Mouse (Mus musculus): ENCODE measurements around the gene Arl8a. TPM values are rescaled to one million over a fixed set of nuclear protein-coding genes. Genes with fewer than 3 reads are reported as not detected.
A peak's percentile ranks its signal among the peaks of the same experiment; 100 is the strongest.
"Not testable (repeated sequence)": the region's sequence is repeated elsewhere in the genome, so short reads cannot be mapped to it uniquely, and the experiment has no call there.

Gene Arl8a
- total RNA-seq, 1 experiment from 2014 or later, result 59.0 TPM

DNA sequence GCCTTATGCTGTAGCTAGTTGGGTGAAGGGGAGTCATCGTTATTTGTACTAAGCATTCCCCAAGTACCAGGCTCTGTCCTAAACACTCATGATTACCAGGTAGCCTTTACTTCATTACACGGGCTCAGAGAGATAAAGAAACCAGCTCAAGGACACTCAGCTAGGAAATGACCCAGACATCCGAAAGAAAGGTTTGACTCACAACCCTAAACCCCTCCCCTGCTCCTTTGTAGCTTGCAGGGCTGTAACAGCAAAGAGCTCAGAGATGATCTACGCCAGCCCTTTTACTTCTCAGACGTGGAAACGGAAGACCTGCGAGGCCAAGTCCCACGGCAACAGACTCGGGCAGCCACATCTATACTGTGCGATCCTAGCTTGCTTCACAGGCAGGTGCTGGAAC, 23.7 kb downstream of the Arl8a start:
- DNase-seq, result no peak

DNA sequence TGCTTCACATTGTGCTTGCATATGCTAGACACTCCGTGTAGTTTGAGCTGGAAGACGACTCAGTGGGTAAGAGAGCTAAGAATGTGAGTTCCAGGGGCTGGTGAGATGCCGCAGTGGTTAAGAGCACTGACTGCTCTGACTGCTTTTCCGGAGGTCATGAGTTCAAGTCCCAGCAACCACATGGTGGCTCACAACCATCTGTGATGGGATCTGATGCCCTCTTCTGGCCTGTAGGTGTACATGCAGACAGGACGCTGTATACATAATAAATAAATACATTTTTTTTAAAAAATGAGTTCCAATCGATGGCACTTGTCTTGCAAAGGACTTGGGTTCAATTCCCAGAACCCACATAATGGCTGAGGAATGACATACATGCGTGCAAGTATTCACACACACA, 24.6 kb downstream of the Arl8a start:
- no peak for DNase-seq

DNA sequence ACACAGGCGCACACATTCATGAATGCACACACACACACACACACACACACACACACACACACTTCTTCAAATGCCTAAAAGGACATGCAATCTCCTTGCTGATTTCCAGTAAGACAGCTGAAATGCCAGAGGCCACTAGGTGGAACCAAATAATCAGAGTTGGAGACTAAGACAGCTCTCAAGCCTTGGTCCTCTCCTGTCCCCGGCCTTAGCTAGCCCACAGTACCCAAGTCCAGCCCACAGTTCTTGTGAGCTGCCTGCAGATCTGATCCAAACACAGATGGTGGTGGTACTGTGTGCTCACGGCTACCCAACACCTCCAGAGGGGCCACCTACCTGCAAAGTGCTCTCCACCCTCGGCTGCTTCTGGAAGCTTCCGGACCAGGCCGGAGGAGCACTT, 25.4 kb downstream of the Arl8a start:
- peak; percentile 45 for DNase-seq

- DNase-seq, result no peak
Observed at GRCm38 (mm10) chr1:135173311-135173710, 26.7 kb downstream of the Arl8a start.

DNA sequence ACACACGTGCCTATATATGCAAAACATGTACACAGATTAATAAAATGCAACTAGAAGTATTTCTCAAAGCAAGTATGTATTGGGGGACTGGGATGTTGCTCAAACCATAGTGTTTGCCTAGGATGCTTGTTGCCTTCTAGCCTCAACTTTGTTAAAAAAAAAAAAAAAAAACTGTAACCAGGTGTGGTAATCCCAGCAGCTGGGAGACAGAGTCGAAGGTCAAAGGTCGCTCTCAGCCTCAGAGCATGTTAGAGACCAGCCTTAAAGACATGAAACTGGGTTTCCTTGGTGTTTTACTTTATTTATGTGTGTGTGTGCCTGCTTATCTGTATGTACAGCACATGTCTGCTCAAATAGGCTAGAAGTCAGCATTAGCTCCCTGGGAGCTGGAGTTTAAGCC, 28.6 kb downstream of the Arl8a start:
- DNase-seq, result no peak

DNA sequence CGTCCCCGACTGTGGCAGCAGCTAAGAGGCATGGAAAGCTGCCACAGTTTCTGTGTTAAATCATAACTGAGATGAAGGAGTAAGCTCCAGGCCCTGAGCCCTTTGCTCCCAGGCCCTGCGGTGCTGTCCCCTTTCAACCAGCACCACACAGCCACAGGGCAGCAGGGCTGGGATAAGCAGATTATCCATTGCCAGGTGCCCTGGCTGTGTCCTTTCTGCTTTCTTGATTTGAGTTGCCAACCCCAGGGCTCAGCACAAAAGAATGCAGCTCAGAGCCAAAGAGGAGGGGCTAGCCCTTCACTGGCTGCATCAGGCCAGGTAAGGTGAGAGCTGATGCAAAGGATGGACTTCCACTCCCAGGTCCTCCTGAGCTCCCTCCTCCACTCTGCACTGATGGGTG, 31.1 kb downstream of the Arl8a start:
- DNase-seq, result no peak

DNA sequence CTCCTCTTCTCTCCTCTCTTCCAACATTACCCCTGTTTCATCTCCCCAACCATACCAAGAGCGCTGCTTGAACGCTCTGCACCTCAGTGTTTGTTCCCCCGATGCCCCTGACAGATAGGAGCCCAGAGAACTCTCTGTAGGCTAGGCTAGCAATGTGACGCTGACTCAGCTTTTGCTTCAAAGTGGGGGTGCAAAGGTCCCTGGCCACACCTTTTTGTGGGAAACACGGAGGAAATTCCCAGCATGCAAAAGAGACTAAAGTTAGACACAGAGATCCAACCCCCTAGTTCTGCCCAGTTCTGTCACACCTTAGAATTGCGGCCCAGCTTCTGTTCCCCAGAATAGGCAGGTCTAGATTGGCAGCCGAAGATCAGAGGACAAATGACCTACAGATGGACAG, 32.2 kb downstream of the Arl8a start:
- DNase-seq, result no peak

DNA sequence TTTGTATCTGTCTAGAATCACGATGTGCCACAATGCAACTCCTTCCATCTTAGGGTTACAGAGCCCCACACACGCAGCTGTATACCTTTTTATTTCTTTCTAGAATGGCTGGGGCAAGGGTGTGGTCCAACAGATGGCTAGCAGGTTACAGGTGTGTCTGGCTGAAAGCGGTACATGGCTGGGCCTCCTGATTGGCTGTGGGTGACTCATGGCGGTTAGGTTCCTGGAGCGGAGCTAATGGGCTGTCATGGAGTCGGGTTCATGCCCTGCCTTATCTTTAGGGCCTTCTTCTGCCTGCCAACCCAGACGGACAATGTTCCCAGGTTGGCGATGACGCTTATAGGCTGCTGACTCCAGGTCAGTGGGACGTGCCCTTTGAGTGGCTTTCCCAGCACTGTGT, 34.2 kb downstream of the Arl8a start:
- DNase-seq, result no peak

DNA sequence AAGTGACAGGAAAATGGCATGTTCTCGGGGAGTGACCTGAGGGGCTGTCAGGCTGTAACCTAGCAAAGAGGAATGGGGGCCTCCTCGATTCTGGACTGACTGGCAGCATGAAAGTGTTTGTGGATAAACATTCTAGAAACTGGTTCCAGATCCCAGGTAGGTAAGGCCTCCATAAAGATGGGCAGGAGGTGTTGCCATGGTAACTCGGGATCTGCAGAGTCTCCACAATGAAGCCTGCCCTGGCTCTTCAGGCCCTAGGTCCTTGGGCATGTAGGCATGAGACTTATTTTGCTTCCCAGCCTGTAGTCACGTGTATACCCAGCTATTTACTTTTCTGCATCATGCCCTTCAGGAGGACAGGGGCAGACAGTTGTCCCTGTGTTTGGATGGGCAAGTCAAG, 34.7 kb downstream of the Arl8a start:
- no peak for DNase-seq

DNA sequence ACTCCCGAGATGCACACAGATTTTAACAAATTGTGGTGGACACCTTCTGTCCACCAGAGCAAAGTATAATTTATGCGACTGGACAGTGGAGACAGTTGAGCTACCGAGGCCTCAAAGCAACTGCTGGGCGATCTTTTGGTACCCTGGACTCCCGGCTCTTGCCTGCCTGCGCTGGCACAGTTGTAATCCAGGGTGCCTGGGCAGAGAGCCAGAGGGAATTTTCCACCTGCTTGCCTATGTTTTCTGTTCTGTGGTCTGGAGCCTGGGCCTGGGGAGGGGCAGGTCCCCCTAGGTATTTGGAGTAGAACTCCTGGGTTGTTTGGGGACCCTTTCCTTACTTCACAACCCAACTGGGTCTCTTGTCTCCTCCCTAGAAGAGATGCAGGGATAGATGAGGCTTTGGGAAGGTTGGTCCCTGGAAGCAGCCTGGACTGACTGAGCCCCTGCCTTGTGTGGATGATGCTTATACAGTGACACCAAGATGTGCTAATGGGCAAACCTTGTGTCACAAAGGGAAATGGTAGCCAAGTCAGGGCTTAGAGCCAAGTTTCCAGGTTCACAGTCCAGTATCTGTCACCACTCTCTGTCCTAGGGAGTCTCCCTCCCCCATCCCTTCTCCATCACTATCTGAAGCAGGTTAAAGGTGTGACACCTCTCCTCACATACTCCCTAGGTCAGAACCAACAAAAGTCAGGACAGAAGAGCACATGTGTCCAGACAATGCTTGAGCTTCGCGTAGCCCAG, 35.4 kb downstream of the Arl8a start:
- peak; percentile 67 for DNase-seq

GRCm38 (mm10) chr1:135182975-135183374, 36.4 kb downstream of the Arl8a start:
- no peak for DNase-seq

DNA sequence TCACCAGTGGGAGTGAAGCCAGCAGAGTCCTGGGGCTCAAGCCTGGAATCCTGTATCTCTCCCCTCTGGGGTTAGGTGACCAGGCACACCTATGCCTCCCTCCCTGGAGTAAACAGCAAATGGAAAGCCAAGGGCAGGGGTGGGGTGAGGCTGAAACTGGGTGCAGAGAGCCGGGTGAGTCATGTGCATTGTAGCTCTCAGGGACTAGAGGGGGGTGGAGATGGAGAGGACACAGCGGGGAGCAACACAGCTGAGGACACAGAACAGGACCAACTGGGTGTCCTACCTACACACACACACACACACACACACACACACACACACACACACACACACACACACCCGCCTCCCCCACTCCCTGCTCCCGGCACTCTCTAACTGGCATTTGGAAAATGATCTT, 36.8 kb downstream of the Arl8a start:
- DNase-seq, result peak; percentile 39

- DNase-seq, result no peak
Observed at GRCm38 (mm10) chr1:135183941-135184570, 37.4 kb downstream of the Arl8a start.

DNA sequence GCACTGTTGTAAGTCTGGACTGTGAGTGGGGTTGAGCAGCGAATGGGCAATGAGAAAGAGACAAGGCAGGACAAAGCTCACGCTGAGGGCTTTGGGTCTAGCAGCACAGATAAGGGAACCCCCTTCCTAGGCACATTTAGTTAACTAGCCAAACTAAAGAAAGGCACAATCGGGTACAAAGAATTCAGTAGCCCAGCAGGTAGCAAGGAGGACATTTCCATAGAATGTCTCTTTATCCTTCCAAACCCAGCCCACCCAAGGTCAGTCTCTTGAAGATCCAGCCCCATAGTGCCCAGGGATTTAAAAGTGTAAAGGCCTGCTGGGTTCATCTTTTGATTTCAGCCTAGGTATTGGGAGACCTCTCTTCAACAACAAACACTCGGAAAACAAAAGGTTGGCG, 39.3 kb downstream of the Arl8a start:
- DNase-seq, result no peak

- no peak for DNase-seq
Observed at GRCm38 (mm10) chr1:135186427-135186826, 39.8 kb downstream of the Arl8a start.

GRCm38 (mm10) chr1:135187016-135187415, 40.4 kb downstream of the Arl8a start:
- not testable (repeated sequence) for DNase-seq

GRCm38 (mm10) chr1:135188197-135188596, 41.6 kb downstream of the Arl8a start:
- DNase-seq, result no peak

GRCm38 (mm10) chr1:135189186-135189585, 42.6 kb downstream of the Arl8a start:
- no peak for DNase-seq

DNA sequence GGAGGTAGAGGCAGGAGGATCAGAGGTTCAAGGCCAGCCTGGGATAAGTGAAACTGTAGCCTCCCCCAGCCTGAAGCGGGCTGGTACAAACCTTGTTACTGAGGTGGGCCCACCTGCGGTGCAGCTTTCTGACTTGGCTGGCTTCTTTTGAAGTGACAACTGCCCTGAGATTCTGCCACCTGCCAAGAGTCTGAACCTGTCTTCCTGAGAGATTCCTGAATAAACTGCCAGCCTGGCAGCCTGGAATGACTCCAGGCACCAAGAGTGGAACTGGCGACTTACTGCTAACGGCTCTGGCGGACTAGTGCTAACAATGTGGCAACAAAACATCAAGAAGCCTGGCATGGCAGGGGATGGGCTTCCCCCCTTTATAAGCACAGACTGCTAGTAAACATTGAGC, 47.7 kb downstream of the Arl8a start:
- DNase-seq, result not testable (repeated sequence)

DNA sequence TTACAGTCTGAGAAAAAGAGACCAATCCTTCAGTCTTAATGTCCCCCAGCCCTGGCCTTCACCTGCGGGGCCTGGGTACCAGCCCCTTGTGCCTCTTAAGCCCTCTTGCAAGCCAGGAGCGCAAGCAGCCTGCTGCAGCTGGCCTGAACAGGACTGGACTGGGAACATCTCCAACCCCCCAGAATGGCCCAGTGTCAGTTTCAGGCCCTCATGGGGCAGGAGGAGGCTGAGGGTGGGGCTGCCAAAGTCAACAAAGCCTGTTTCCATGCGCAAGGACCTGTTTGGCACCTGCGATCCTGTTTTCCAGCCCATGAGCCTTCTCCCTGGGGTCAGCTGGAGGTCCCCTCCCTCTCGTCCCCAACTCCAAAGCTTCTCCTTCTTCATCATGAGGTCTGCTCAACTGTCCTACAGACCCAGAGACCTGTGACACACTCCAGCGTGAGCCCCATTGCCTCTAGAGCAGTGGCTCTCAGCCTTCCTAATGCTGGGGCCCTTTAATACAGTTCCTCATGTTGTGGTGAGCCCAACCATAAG, 49.4 kb downstream of the Arl8a start:
- peak; percentile 40 for DNase-seq

DNA sequence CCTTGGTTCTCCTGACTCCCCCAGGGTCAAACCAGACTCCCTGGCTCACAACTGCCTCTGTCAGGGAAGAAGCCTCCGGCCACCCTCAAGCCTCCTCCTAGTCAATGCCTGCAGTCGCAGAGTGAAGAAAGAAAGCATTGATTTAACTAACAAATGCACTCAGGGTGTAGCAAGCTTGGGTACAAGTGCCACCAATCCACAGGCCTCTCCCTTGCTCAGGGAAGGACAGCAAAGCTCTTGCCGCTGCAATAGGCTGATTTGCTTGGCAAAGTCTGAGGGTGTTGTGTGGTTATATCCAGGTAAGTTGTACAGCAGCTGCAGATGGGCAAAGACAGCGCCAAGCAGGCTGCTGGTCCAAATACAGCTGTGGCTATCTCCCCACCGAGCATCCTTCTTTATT, 51.8 kb downstream of the Arl8a start:
- no peak for DNase-seq

- DNase-seq, result no peak
Observed at GRCm38 (mm10) chr1:135199014-135199819, 52.6 kb downstream of the Arl8a start.

DNA sequence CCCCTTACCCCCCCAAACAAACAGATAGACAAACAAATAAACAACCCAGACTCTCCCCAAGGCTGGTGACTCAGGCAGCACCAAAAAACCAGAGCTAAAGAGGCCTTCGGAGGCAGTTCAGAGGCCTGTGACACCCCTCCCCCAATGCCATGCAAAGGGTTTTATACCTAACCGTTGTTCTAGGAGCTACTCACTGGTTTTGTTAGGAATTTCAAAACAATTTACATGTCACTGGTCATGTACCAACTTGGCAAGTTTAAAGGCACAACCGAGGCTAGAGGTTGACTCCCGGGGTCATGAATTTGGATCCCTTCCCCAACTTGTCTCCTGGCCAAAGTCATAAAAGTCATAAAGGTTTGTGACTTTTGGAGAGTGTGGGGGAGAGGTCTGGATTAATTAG, 53.8 kb downstream of the Arl8a start:
- DNase-seq, result no peak
